Mouse (Mus musculus) ES-Bruce4 (cell line): ENCODE results near the gene Bhlhe41. TPM values are rescaled to one million over a fixed set of nuclear protein-coding genes. Genes with fewer than 3 reads are reported as not detected.
A peak's percentile ranks its signal among the peaks of the same experiment; 100 is the strongest.

Experiments
- H3K27ac ChIP-seq: 2 replicates; pipeline ENCODE4 v1.5.1; 2012; ENCODE audit warnings: low read length, inconsistent platforms; ENCODE audit not compliant: insufficient read depth
- H3K27me3 ChIP-seq: 2 replicates; pipeline ENCODE4 v1.6.1; 2012; ENCODE audit warnings: mild to moderate bottlenecking, low read length, inconsistent platforms; ENCODE audit not compliant: control insufficient read depth, poor library complexity, insufficient read depth, severe bottlenecking
- H3K36me3 ChIP-seq: 2 replicates; pipeline ENCODE4 v1.6.1; 2012; ENCODE audit warnings: inconsistent platforms, mild to moderate bottlenecking, low read length, moderate library complexity; ENCODE audit not compliant: control insufficient read depth, poor library complexity, insufficient read depth, severe bottlenecking
- H3K4me1 ChIP-seq: one replicate; pipeline ENCODE4 v1.8.1; 2011; ENCODE audit warnings: low read length; ENCODE audit not compliant: control insufficient read depth, insufficient read depth
- H3K4me3 ChIP-seq: 2 replicates; pipeline ENCODE4 v1.5.1; 2011; ENCODE audit warnings: low read depth, mild to moderate bottlenecking, low read length
- H3K9ac ChIP-seq: 2 replicates; pipeline ENCODE4 v1.6.1; 2012; ENCODE audit warnings: low read depth, mild to moderate bottlenecking, inconsistent platforms; ENCODE audit not compliant: poor library complexity, severe bottlenecking
- H3K9me3 ChIP-seq: replicated peaks from 2 replicates; pipeline ENCODE4 v1.6.1; 2012; ENCODE audit warnings: mild to moderate bottlenecking, low read length, inconsistent platforms; ENCODE audit not compliant: control insufficient read depth, poor library complexity, insufficient read depth, severe bottlenecking
- CTCF ChIP-seq: IDR thresholded peaks from one replicate; pipeline ENCODE4 v1.8.1; 2011; ENCODE audit warnings: low read depth, low read length
- EP300 ChIP-seq: IDR thresholded peaks from 2 replicates; pipeline ENCODE4 v1.6.1; 2011; ENCODE audit warnings: low read depth, low read length; ENCODE audit not compliant: insufficient read depth
- POLR2A ChIP-seq: IDR thresholded peaks from one replicate; pipeline ENCODE4 v1.8.1; 2011; ENCODE audit warnings: low read length; ENCODE audit not compliant: insufficient read depth
- polyA plus RNA-seq: library from polyadenylated mRNA; stranded (reverse); fragments of >200 nt; gene quantifications from 2 replicates; pipeline ENCODE4 v1.2.4, GENCODE M21; 2011; ENCODE audit warnings: low read depth; ENCODE audit not compliant: missing spikeins, insufficient read depth, insufficient read length

Bhlhe41 gene
- polyA plus RNA-seq, 1 experiment = 5.3 TPM

GRCm38 (mm10) chr6:145830117-145830516 lies 35.2 kb downstream of the Bhlhe41 start:
- Histone ChIP-seq H3K4me3 (no peak overlapping the region), H3K36me3 (no peaks in the 10 kb centered on the region), H3K4me1 (no peaks in the 10 kb centered on the region), H3K9me3 (no peaks in the 10 kb centered on the region), H3K9ac (no peak overlapping the region), H3K27ac (no peak overlapping the region), H3K27me3 (no peaks in the 10 kb centered on the region)
- no peak for TF ChIP-seq EP300
- peak; percentile 86 for TF ChIP-seq CTCF

GRCm38 (mm10) chr6:145829062-145829835 lies 36.1 kb downstream of the Bhlhe41 start:
- TF ChIP-seq CTCF (no peak), EP300 (no peak), POLR2A (no peak)
- H3K9me3 ChIP-seq = no peaks in the 10 kb centered on the region
- H3K36me3 ChIP-seq = no peaks in the 10 kb centered on the region
- H3K27ac ChIP-seq = no peak overlapping the region
- no peak overlapping the region for H3K4me3 ChIP-seq
- no peaks in the 10 kb centered on the region for H3K27me3 ChIP-seq
- H3K4me1 ChIP-seq = no peaks in the 10 kb centered on the region
- H3K9ac ChIP-seq = no peak overlapping the region

- Histone ChIP-seq H3K27me3 (no peaks in the 10 kb centered on the region), H3K9ac (no peak overlapping the region), H3K27ac (no peak overlapping the region), H3K4me3 (no peak overlapping the region), H3K4me1 (no peaks in the 10 kb centered on the region), H3K9me3 (no peaks in the 10 kb centered on the region), H3K36me3 (no peaks in the 10 kb centered on the region)
- no peak for TF ChIP-seq POLR2A
- TF ChIP-seq EP300 = no peak
- TF ChIP-seq CTCF = no peak
Observed at GRCm38 (mm10) chr6:145826305-145826704, 39.1 kb downstream of the Bhlhe41 start.

- TF ChIP-seq CTCF (peak; percentile 19), POLR2A (no peak)
- Histone ChIP-seq H3K4me1 (no peaks in the 10 kb centered on the region), H3K4me3 (no peak overlapping the region), H3K9me3 (no peaks in the 10 kb centered on the region), H3K27me3 (no peaks in the 10 kb centered on the region), H3K27ac (no peak overlapping the region), H3K36me3 (no peaks in the 10 kb centered on the region), H3K9ac (no peak overlapping the region)
Observed at GRCm38 (mm10) chr6:145823588-145824234, 41.6 kb downstream of the Bhlhe41 start.

GRCm38 (mm10) chr6:145823103-145823502 lies 42.3 kb downstream of the Bhlhe41 start:
- TF ChIP-seq POLR2A = no peak
- TF ChIP-seq EP300 = no peak
- TF ChIP-seq CTCF = no peak
- H3K9ac ChIP-seq = no peak overlapping the region

GRCm38 (mm10) chr6:145822218-145822617 lies 43.1 kb downstream of the Bhlhe41 start:
- Histone ChIP-seq H3K27ac (no peak overlapping the region), H3K36me3 (no peaks in the 10 kb centered on the region), H3K4me1 (no peaks in the 10 kb centered on the region), H3K9ac (no peak overlapping the region), H3K9me3 (no peaks in the 10 kb centered on the region), H3K27me3 (no peaks in the 10 kb centered on the region), H3K4me3 (no peak overlapping the region)
- no peak for TF ChIP-seq EP300
- TF ChIP-seq CTCF = no peak
- no peak for TF ChIP-seq POLR2A

More at GRCm38 (mm10) chr6:145823103-145823502, 42.3 kb downstream of the Bhlhe41 start:
- Histone ChIP-seq H3K27me3 (no peaks in the 10 kb centered on the region), H3K9me3 (no peaks in the 10 kb centered on the region), H3K4me3 (no peak overlapping the region), H3K4me1 (no peaks in the 10 kb centered on the region), H3K27ac (no peak overlapping the region), H3K36me3 (no peaks in the 10 kb centered on the region)
